Mouse (Mus musculus) midbrain, postnatal 0 days (tissue): ENCODE measurements around the gene Gm21954. TPM values are rescaled to one million over a fixed set of nuclear protein-coding genes. Genes with fewer than 3 reads are reported as not detected.

Experiments
- ATAC-seq: fragments of 200-750 bp; cut with Nextera tagmentation; 2 replicates; pipeline ENCODE4 v1.8.0; 2017; ENCODE audit warnings: moderate number of reproducible peaks, mild to moderate bottlenecking, moderate TSS enrichment, moderate library complexity; ENCODE audit not compliant: low FRiP score
- DNase-seq: peaks from one replicate; pipeline ENCODE4 v3.0.0-alpha.2; 2015; ENCODE audit warnings: low spot score
- H3K27ac ChIP-seq: fragments of 300-500 bp; sonication (generic); 2 replicates; pipeline ENCODE4 v1.5.1; 2014; ENCODE audit warnings: low read depth, mild to moderate bottlenecking, low read length, mixed read lengths
- H3K27me3 ChIP-seq: fragments of 300-500 bp; sonication (generic); 2 replicates; pipeline ENCODE4 v1.6.1; 2014; ENCODE audit warnings: low read length, control low read depth, mixed read lengths; ENCODE audit not compliant: insufficient read depth
- H3K36me3 ChIP-seq: fragments of 300-500 bp; sonication (generic); 2 replicates; pipeline ENCODE4 v1.6.1; 2014; ENCODE audit warnings: low read length, control low read depth, mixed read lengths; ENCODE audit not compliant: insufficient read depth
- H3K4me1 ChIP-seq: fragments of 300-500 bp; sonication (generic); 2 replicates; pipeline ENCODE4 v1.6.1; 2014; ENCODE audit warnings: mild to moderate bottlenecking, control low read depth, antibody characterized with exemption, low read length, mixed read lengths; ENCODE audit not compliant: insufficient read depth
- H3K4me2 ChIP-seq: fragments of 300-500 bp; sonication (generic); 2 replicates; pipeline ENCODE4 v1.6.1; 2014; ENCODE audit warnings: low read depth, mild to moderate bottlenecking, low read length, mixed read lengths; ENCODE audit not compliant: poor library complexity, severe bottlenecking
- H3K4me3 ChIP-seq: fragments of 300-500 bp; sonication (generic); 2 replicates; pipeline ENCODE4 v1.5.1; 2014; ENCODE audit warnings: low read depth, mild to moderate bottlenecking, low read length, moderate library complexity
- H3K9ac ChIP-seq: fragments of 300-500 bp; sonication (generic); replicated peaks from 2 replicates; pipeline ENCODE4 v1.6.1; 2014; ENCODE audit warnings: mild to moderate bottlenecking, low read length, moderate library complexity, mixed read lengths; ENCODE audit not compliant: poor library complexity, severe bottlenecking
- H3K9me3 ChIP-seq: fragments of 300-500 bp; sonication (generic); 2 replicates; pipeline ENCODE4 v1.6.1; 2016; ENCODE audit warnings: low read length, control low read depth
- CTCF ChIP-seq: IDR thresholded peaks from 2 replicates; pipeline ENCODE4 v1.5.1; 2016; ENCODE audit warnings: antibody characterized with exemption, mild to moderate bottlenecking
- WGBS: fragments of 180-500 bp; shearing (Covaris S2); extraction: QIAGEN DNeasy Blood & Tissue Kit; methylation state at CpG from one replicate; pipeline ENCODE4 v1.1.7; 2014; 5-methylcytosine and 5-hydroxymethylcytosine counted together
- polyA plus RNA-seq: library from polyadenylated mRNA; unstranded; fragments of >200 nt; fragmentation: Nextera tagmentation; extraction: Ambion mirVana; gene quantifications from 2 replicates; pipeline ENCODE4 v1.2.1, GENCODE M21; 2015
- total RNA-seq: library from RNA; depleted of rRNA; stranded (reverse); fragments of >200 nt; gene quantifications from 2 replicates; pipeline ENCODE4 v1.2.3, GENCODE M21; 2014

Gene Gm21954
- total and polyA plus RNA-seq, 2 experiments from 2014 or later: not detected

DNA sequence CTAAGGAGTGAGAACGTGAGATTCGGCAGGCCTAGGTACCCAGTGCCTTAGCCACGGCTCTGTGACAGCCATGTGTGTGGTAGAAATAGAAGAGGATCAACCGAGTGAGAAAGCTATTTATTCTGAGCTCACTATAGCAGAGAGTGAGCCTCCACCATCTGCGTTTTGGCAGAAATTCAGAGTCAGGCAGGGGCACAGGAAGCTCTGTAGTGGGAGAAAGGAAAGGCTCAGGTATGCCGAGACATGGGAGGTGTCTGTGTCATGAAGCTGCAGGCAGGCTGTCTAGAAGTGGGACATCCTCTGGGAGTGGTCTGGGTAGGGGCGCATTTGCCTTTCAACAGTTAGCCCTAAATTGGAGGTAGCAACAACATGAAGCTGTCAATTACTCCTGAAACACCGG, 31.7 kb downstream of the Gm21954 start:
- DNase-seq: no peak
- Histone ChIP-seq H3K9me3 (no peaks in the 10 kb centered on the region), H3K36me3 (no peaks in the 10 kb centered on the region), H3K4me3 (no peak overlapping the region), H3K27ac (peak overlapping the region; percentile 69), H3K4me1 (peaks cover 5% of the 10 kb centered on the region; the same call in 1 of the 2 replicates), H3K27me3 (no peaks in the 10 kb centered on the region), H3K9ac (no peak overlapping the region), H3K4me2 (no peak overlapping the region)
- WGBS: 55% methylated on average over 8 of the region's 8 CpGs
- no peak for TF ChIP-seq CTCF
- no peak for ATAC-seq

DNA sequence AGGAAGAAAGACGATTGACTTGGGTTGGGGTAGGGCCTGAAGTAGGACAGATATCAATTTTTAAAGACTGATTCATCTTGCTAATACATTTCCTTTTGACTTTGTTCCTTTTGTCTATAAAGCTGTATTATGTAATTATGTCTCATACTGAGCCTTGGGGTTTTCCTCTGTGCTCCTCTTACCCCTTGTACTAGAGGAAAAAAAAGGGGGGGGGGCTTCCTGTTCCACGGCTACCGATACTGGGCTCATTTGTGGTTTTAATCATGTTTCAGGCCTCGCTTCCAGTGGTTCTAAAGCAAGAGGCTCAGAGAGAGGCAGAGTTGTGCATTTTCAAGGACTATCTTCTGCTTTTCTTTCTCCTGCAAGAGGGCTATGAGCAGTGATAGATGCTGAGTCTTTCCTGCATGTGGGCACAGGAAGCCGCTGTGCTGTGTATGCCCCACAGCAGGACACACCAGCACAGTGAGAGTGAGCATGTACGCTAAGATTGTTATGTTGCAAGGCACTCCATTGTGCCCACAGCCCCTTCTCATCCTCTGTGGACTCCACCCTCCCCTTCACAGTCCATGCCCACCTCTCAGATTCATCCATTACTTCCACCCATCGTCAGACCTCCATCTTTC, 33.1 kb downstream of the Gm21954 start:
- Histone ChIP-seq H3K27me3 (no peaks in the 10 kb centered on the region), H3K9me3 (no peaks in the 10 kb centered on the region), H3K9ac (no peak overlapping the region), H3K27ac (0 out of 2 replicates have a peak overlapping the region, but pooled peaks have one; percentile 18), H3K4me2 (no peak overlapping the region), H3K4me3 (no peak overlapping the region), H3K4me1 (peaks cover 5% of the 10 kb centered on the region; the same call in 1 of the 2 replicates), H3K36me3 (no peaks in the 10 kb centered on the region)
- no peak for DNase-seq
- no peak for TF ChIP-seq CTCF
- no peak for ATAC-seq
- WGBS: 71% methylated on average over 7 of the region's 7 CpGs

DNA sequence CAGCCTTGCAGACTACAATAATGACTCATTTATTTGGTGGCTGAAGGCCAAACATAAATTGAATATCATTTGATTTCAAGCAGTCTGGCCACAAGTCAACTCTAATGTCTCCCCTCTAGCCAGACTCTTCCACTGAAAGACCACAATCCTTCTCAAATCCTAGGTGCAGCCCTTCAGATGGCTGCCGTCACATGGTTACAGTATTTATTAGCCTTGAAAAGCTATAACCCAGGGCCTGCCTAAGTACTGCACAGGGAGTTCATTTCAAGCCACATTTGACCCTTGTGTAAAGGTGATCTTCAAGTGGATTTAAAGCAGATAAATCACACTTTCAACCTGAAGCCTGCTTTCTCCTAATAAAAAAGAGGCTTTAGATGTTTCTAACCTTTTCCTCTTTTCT, 37.7 kb downstream of the Gm21954 start:
- ATAC-seq: no peak
- Histone ChIP-seq H3K27ac (peak overlapping the region; percentile 26; the same call in 1 of the 2 replicates), H3K9me3 (no peaks in the 10 kb centered on the region), H3K4me3 (no peak overlapping the region), H3K9ac (no peak overlapping the region), H3K4me2 (no peak overlapping the region), H3K4me1 (no peaks in the 10 kb centered on the region), H3K36me3 (no peaks in the 10 kb centered on the region), H3K27me3 (no peaks in the 10 kb centered on the region)
- no peak for TF ChIP-seq CTCF
- 58% methylated on average over 1 of the region's 1 CpGs for WGBS
- DNase-seq: no peak

DNA sequence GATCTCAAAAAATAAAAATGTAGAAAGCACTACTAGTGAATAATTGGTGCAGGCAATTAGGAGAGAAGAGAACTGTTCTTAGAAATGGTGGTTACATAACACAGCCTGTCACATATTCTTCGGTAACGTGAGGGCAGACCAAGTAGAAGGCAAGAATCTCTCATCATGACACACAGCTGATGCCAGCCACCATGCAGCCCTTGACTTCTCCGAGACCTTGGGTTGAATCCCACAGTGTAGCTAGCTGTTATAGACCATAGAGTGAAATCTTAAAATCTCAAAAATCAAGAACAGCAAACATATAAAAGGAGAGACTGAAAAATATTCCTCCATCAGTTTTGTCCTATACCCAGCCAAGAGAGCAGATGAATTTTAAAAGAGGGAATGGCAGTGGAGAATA, 40.8 kb downstream of the Gm21954 start:
- Histone ChIP-seq H3K4me1 (no peaks in the 10 kb centered on the region), H3K9ac (no peak overlapping the region), H3K36me3 (no peaks in the 10 kb centered on the region), H3K27me3 (no peaks in the 10 kb centered on the region), H3K27ac (no peak overlapping the region; the same call in 1 of the 2 replicates), H3K4me3 (no peak overlapping the region), H3K9me3 (no peaks in the 10 kb centered on the region), H3K4me2 (no peak overlapping the region)
- ATAC-seq (no peak), DNase-seq (no peak)
- TF ChIP-seq CTCF: no peak
- WGBS: 81% methylated on average over 3 of the region's 3 CpGs

DNA sequence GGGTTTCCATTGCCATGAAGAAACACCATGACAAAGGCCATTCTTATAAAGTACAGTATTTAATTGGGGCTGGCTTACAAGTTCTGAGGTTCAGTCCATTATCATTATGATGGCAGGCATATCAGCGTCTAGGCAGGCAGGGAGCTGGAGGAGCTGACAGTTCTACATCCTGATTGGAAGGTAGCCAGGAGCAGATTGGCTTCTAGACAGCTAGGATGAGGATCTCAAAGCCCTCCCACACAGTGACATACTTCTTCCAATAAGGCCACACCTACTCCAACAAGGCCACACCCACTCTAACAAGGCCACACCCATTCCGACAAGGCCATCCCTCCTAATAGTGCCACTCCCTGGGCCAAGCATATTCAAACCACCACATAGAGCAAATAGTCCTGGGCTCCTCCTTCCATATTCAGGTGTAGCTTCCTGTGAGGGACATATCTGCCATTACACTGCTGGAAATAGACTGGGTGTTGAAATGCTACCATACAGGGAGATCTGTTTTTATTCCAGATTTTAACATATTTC, 41.9 kb downstream of the Gm21954 start:
- H3K9ac ChIP-seq: no peak overlapping the region
- H3K36me3 ChIP-seq: no peaks in the 10 kb centered on the region
- DNase-seq (no peak), ATAC-seq (no peak)
- 87% methylated on average over 2 of the region's 2 CpGs for WGBS
- no peaks in the 10 kb centered on the region for H3K27me3 ChIP-seq
- H3K4me3 ChIP-seq: no peak overlapping the region
- no peak overlapping the region for H3K27ac ChIP-seq
- no peaks in the 10 kb centered on the region for H3K4me1 ChIP-seq
- H3K9me3 ChIP-seq: no peaks in the 10 kb centered on the region
- H3K4me2 ChIP-seq: no peak overlapping the region
- TF ChIP-seq CTCF: no peak

DNA sequence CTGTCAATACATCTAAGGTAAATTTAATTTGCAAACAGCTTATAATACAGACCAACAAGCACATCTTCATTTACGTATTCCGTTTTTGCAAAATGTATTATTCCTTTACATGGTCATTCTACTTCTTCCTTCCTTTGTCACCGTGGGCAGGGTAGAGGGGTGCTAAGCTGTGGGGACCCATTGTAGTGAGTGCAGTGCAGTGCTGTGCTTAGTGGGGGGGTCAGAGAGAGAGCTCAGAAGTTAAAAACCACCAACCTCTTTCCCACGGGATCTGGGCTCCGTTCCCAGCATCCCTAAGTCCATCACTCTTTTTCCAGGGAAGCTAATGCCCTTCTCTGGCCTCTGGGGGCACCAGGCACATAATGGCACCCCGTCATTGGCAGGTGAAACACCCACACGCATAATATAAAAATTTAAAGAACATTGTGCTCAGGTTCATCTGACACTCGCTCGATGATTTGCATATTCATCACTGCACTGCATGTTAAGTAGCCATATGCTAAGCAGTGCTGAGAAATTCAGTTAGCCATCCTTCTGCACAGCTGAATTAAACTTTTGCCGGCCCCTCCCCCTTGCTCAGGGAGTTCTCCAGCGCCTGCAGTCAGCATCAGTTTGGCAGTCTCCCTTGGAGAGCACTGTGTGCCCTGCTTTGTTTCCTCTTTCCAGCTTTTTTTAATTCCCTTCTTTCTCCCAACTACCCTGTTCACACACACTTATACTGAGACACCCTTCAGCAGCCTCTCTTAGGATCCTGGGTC, 48.2 kb downstream of the Gm21954 start:
- H3K27me3 ChIP-seq: no peaks in the 10 kb centered on the region
- peaks cover 20% of the 10 kb centered on the region for H3K4me1 ChIP-seq
- peak overlapping the region; percentile 12; the same call in 1 of the 2 replicates for H3K4me2 ChIP-seq
- H3K9ac ChIP-seq: 0 out of 2 replicates have a peak overlapping the region, but pooled peaks have one; percentile 19
- WGBS: 11% methylated on average over 11 of the region's 11 CpGs
- peak; percentile 82 for DNase-seq
- H3K36me3 ChIP-seq: no peaks in the 10 kb centered on the region
- peak; percentile 50 for TF ChIP-seq CTCF
- peak overlapping the region; percentile 74 for H3K27ac ChIP-seq
- no peak overlapping the region for H3K4me3 ChIP-seq
- H3K9me3 ChIP-seq: no peaks in the 10 kb centered on the region
- ATAC-seq: peak; percentile 83
